Mouse (Mus musculus) testis, adult 2 months (tissue): ENCODE measurements at regions not wholly inside any gene's neighbourhood (a gene's known extent, or its start where the extent isn't known, plus 50 kb on each side); places are given as distances from the start of the nearest gene placed in this dataset.
"Not testable (repeated sequence)": the region's sequence is repeated elsewhere in the genome, so short reads cannot be mapped to it uniquely, and the experiment has no call there.

ENCODE experiments used
- CTCF ChIP-seq: fragments of 200-500 bp; IDR thresholded peaks from 2 replicates; pipeline ENCODE4 v1.5.1; 2012; ENCODE audit warnings: low read depth, mild to moderate bottlenecking, inconsistent platforms, low read length, moderate library complexity; ENCODE audit not compliant: control insufficient read depth, insufficient read depth, insufficient replicate concordance
- POLR2A ChIP-seq: fragments of 200-500 bp; IDR thresholded peaks from 2 replicates; pipeline ENCODE4 v1.6.1; 2012; ENCODE audit warnings: low read depth, mild to moderate bottlenecking, inconsistent platforms, low read length, moderate library complexity; ENCODE audit not compliant: control insufficient read depth

DNA sequence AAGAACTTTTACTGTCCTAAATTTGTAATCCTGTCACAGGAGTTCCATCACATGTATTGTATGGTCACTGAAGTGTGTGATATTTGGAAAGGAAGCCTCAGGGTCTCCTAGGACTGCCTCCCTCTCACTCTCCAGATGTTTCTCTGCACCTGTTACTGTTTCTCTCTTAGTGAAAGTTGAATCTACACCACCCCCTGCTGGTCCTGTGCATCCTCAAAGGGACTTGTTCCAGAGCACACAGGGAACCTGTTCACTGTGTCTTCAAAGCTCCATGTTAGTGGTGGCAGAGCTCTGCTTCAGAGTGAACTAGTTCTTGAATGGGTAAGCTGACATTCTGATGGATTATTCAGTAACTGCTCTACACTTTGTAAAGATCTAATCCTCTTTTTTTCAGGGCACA, 785.1 kb upstream of the Zfp386 start:
- not testable (repeated sequence) for TF ChIP-seq POLR2A, CTCF
